Mouse (Mus musculus): ENCODE measurements around the gene P2ry13.

DNA sequence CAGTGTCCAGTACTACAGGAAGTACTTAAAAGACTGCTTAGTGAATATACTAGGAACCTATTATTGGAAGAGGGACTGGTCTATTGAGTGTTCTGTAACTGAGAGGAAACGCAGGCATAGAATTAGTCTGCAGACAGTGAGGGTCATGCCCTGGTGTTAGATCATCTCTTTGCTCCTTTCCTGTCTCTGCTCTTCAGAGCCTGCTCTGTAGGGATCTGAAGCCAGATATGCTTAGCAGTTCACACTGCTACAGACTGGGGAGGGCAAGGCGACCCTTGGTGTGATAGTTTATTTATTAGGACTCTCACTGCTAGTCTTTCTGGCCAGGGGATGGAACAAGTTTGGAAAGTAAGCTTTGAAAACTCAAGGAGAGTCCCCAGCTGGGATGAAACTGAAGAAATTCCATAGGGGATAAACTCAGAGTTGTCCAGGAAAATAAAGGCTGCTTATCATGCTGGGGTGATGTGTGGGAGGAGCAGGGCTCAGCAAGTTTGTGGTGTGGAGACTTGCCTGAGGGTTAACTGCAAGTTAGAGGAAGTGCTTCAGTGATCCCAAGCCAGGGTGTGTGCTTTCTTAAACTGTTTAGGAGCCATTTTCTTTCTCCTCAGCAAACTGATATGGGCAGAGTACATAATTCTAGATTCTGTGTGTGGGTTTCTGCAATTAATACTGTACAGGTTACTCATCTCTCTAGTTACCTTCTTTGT, 40.6 kb downstream of the P2ry13 start:
- TF ChIP-seq POLR2A (IDR thresholded peaks at IDR 0.05; ENCODE audit: low read depth, low read length) = no peak
- no peak for TF ChIP-seq CTCF (conservative IDR thresholded peaks at IDR 0.05; ENCODE audit: insufficient read depth, insufficient read length, low read depth, low read length)

Measured in kidney, adult 2 months (tissue).